ENCODE assay signal across 11 mouse cellular contexts in genomic region chr2:153428485-153428884, GRCm38 (mm10).
DNase-seq lines count a peak whose midpoint lies in the region; ATAC-seq and TF ChIP-seq lines count a peak whose summit lies in the region.
"Had no signal": no experiment of that assay in that cellular context is flagged by ENCODE, and none has a peak within 500 bp of the region (broad histone marks: within the 10 kb centered on the region; RNA-seq: fewer than 3 reads in every experiment).

No protein-coding gene starts in this region.

- H3K9me3 ChIP-seq in forebrain, embryonic 13.5 days (replicated peaks): no peaks in the 10 kb centered on the region
- H3K9me3 ChIP-seq in forebrain, embryonic 12.5 days: no peaks in the 10 kb centered on the region
- H3K9me3 ChIP-seq: embryonic facial prominence, embryonic 12.5 days had no signal

- no peak overlapping the region for H3K9ac ChIP-seq in forebrain, embryonic 13.5 days
- H3K9ac ChIP-seq in forebrain, embryonic 12.5 days: no peak overlapping the region
- H3K9ac ChIP-seq: embryonic facial prominence, embryonic 12.5 days had no signal

- H3K4me2 ChIP-seq in forebrain, embryonic 13.5 days: no peak overlapping the region
- H3K4me2 ChIP-seq in forebrain, embryonic 12.5 days: no peak overlapping the region
- H3K4me2 ChIP-seq: embryonic facial prominence, embryonic 12.5 days had no signal

- ATAC-seq in forebrain, embryonic 13.5 days: no peak
- ATAC-seq in forebrain, embryonic 12.5 days (ENCODE audit: low FRiP score): no peak

- DNase-seq in layer of hippocampus, adult 9-11 months: peak; percentile 54
- no peak for DNase-seq in layer of hippocampus, adult 9-10 months (ENCODE audit: low spot score)
- DNase-seq in lung, postnatal 4 days: peak; percentile 51 to 76
- no peak for DNase-seq in frontal cortex, postnatal 14 days (ENCODE audit: low spot score in 2 of 2)
- DNase-seq in frontal cortex, postnatal 10 days (ENCODE audit: low spot score in 2 of 2): no peak
- DNase-seq: cerebellum, adult 18-20 months; kidney, adult 2 months had no signal

- H3K4me3 ChIP-seq in forebrain, embryonic 13.5 days: no peak overlapping the region
- no peak overlapping the region for H3K4me3 ChIP-seq in forebrain, embryonic 12.5 days (replicated peaks)
- H3K4me3 ChIP-seq in cortical plate, adult 2 months (ENCODE audit: insufficient read depth, low read length): no peak overlapping the region
- H3K4me3 ChIP-seq: embryonic facial prominence, embryonic 12.5 days had no signal

- H3K27ac ChIP-seq in forebrain, embryonic 13.5 days: 0 out of 2 replicates have a peak overlapping the region, but pooled peaks have one; percentile 7
- no peak overlapping the region for H3K27ac ChIP-seq in forebrain, embryonic 12.5 days
- peak overlapping the region; percentile 50; the same call in 1 of the 2 replicates for H3K27ac ChIP-seq in cortical plate, adult 2 months (ENCODE audit: insufficient read depth, low read length)
- H3K27ac ChIP-seq: embryonic facial prominence, embryonic 12.5 days had no signal

- no peak for TF ChIP-seq POLR2A in cortical plate, adult 2 months (IDR thresholded peaks at IDR 0.05; ENCODE audit: extremely low read depth, insufficient read depth, low read length)

- TF ChIP-seq CTCF in cortical plate, adult 2 months (IDR thresholded peaks at IDR 0.05; ENCODE audit: extremely low read depth, insufficient read depth, low read length): no peak

- no peaks in the 10 kb centered on the region for H3K27me3 ChIP-seq in forebrain, embryonic 13.5 days
- no peaks in the 10 kb centered on the region for H3K27me3 ChIP-seq in forebrain, embryonic 12.5 days
- H3K27me3 ChIP-seq: embryonic facial prominence, embryonic 12.5 days had no signal

- H3K4me1 ChIP-seq in forebrain, embryonic 13.5 days: peaks cover 51% of the 10 kb centered on the region
- H3K4me1 ChIP-seq in forebrain, embryonic 12.5 days: peaks cover 50% of the 10 kb centered on the region
- peaks cover 3% of the 10 kb centered on the region; the same call in 1 of the 2 replicates for H3K4me1 ChIP-seq in cortical plate, adult 2 months (ENCODE audit: control insufficient read depth, insufficient read depth, low read length)

- 79% methylated on average over 2 of the region's 2 CpGs for WGBS in forebrain, embryonic 13.5 days
- WGBS in forebrain, embryonic 12.5 days: 70% methylated on average over 2 of the region's 2 CpGs

- peaks cover 72% of the 10 kb centered on the region for H3K36me3 ChIP-seq in forebrain, embryonic 13.5 days (ENCODE audit: poor library complexity, severe bottlenecking)
- H3K36me3 ChIP-seq in forebrain, embryonic 12.5 days (replicated peaks): peaks cover 66% of the 10 kb centered on the region

Comparison
In these comparisons a context has a peak if more than half of its experiments do, and no peak if none do; other contexts are left out.
1. DNase-seq: peak in layer of hippocampus, adult 9-11 months (single experiment) and lung, postnatal 4 days (2 of 2); none in layer of hippocampus, adult 9-10 months (single experiment), frontal cortex, postnatal 14 days (0 of 2) and frontal cortex, postnatal 10 days (0 of 2).